In the genomic region with DNA sequence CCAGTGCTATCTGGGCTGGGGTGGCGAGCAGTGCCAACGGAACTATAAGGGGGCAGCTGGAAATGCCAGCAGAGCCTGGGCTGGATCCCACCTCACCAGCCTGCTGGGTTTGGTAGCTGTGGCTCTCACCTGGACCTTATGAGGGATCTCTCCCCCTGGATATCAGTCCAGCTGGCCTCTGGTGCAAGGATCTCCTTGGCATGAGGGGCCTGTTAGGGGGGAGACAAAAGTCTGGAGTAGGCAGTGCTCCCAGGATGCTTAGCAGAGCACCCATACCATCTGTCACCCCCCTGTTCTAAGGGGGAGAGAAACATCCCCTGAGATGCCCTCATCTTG, we compare ENCODE assay signal across 17 mouse cellular contexts. TPM values are rescaled to one million over a fixed set of nuclear protein-coding genes. Genes with fewer than 3 reads are reported as not detected.
DNase-seq lines count a peak whose midpoint lies in the region; ATAC-seq and TF ChIP-seq lines count a peak whose summit lies in the region.
"Had no signal": no experiment of that assay in that cellular context is flagged by ENCODE, and none has a peak within 500 bp of the region (broad histone marks: within the 10 kb centered on the region; RNA-seq: fewer than 3 reads in every experiment).

No protein-coding gene starts in this region.

- H3K79me2 ChIP-seq in heart, adult 2 months (replicated peaks; ENCODE audit: control insufficient read depth, insufficient read depth, low read length) = no peaks in the 10 kb centered on the region

- 97% methylated on average over 2 of the region's 2 CpGs for whole genome bisulfite sequencing in heart, adult 2 months
- WGBS in lung, postnatal 0 days = 86% methylated on average over 2 of the region's 2 CpGs
- WGBS in lung, adult 2 months = 93% methylated on average over 2 of the region's 2 CpGs
- WGBS in embryonic facial prominence, embryonic 13.5 days = 91% methylated on average over 2 of the region's 2 CpGs
- 83% methylated on average over 2 of the region's 2 CpGs for WGBS in liver, embryonic 14.5 days (ENCODE audit: insufficient replicate concordance)
- WGBS in kidney, embryonic 15.5 days = 94% methylated on average over 2 of the region's 2 CpGs

- H3K4me1 ChIP-seq in heart, adult 2 months (ENCODE audit: control insufficient read depth, insufficient read depth, low read length) = peaks cover 15% of the 10 kb centered on the region
- H3K4me1 ChIP-seq in lung, postnatal 0 days (ENCODE audit: insufficient read depth, low read depth, low read length) = peaks cover 12% of the 10 kb centered on the region; the same call in 1 of the 2 replicates
- peaks cover 18% of the 10 kb centered on the region for H3K4me1 ChIP-seq in lung, adult 2 months (ENCODE audit: control insufficient read depth, insufficient read depth, low read length)
- peaks cover 50% of the 10 kb centered on the region for H3K4me1 ChIP-seq in embryonic facial prominence, embryonic 13.5 days
- peaks cover 53 to 59% of the 10 kb centered on the region in 2 experiments for H3K4me1 ChIP-seq in liver, embryonic 14.5 days (replicated peaks; ENCODE audit: control insufficient read depth in 2 of 2, insufficient read depth in 2 of 2, low read length in 1 of 2)
- H3K4me1 ChIP-seq in kidney, embryonic 15.5 days = peaks cover 54% of the 10 kb centered on the region

- H3K9ac ChIP-seq in heart, adult 2 months (ENCODE audit: low read depth, low read length) = no peak overlapping the region
- H3K9ac ChIP-seq in lung, postnatal 0 days (replicated peaks; ENCODE audit: low read depth) = no peak overlapping the region
- H3K9ac ChIP-seq in embryonic facial prominence, embryonic 13.5 days = 0 out of 2 replicates have a peak overlapping the region, but pooled peaks have one; percentile 40
- H3K9ac ChIP-seq in liver, embryonic 14.5 days (replicated peaks) = no peak overlapping the region; the same call in 1 of the 2 replicates
- no peak overlapping the region for H3K9ac ChIP-seq in kidney, embryonic 15.5 days
- H3K9ac ChIP-seq: embryonic facial prominence, embryonic 12.5 days; lung, embryonic 14.5 days had no signal

- no peaks in the 10 kb centered on the region for H3K9me3 ChIP-seq in lung, postnatal 0 days (ENCODE audit: low read length)
- no peaks in the 10 kb centered on the region for H3K9me3 ChIP-seq in embryonic facial prominence, embryonic 13.5 days
- no peaks in the 10 kb centered on the region for H3K9me3 ChIP-seq in liver, embryonic 14.5 days (ENCODE audit: control insufficient read depth, low read length)
- H3K9me3 ChIP-seq in kidney, embryonic 15.5 days (replicated peaks) = no peaks in the 10 kb centered on the region
- H3K9me3 ChIP-seq: embryonic facial prominence, embryonic 12.5 days; heart, embryonic 10.5 days had no signal

- no peak for TF ChIP-seq POLR2A in heart, adult 2 months (IDR thresholded peaks at IDR 0.05; ENCODE audit: insufficient read depth, low read depth, low read length)
- no peak for TF ChIP-seq POLR2A in lung, adult 2 months (IDR thresholded peaks at IDR 0.05; ENCODE audit: borderline replicate concordance, extremely low read depth, low read depth, low read length)

- no peak overlapping the region for H3K4me3 ChIP-seq in heart, adult 2 months
- no peak overlapping the region for H3K4me3 ChIP-seq in lung, postnatal 0 days (ENCODE audit: low read depth, low read length)
- H3K4me3 ChIP-seq in lung, adult 2 months (replicated peaks; ENCODE audit: extremely low read depth, low read depth, low read length) = no peak overlapping the region
- 0 out of 2 replicates have a peak overlapping the region, but pooled peaks have one; percentile 4 for H3K4me3 ChIP-seq in embryonic facial prominence, embryonic 13.5 days
- no peak overlapping the region; a peak in 1 of 4 replicates for H3K4me3 ChIP-seq in liver, embryonic 14.5 days (ENCODE audit: insufficient read depth in 1 of 2, low read depth in 2 of 2, low read length in 2 of 2)
- no peak overlapping the region for H3K4me3 ChIP-seq in kidney, embryonic 15.5 days (replicated peaks)
- H3K4me3 ChIP-seq: embryonic facial prominence, embryonic 12.5 days had no signal

- intact Hi-C loops in heart, adult 2 months (cut with DNase I) = no loop called here

- peak overlapping the region; percentile 95 for H3K27ac ChIP-seq in heart, adult 2 months
- peak overlapping the region; percentile 66; the same call in 1 of the 2 replicates for H3K27ac ChIP-seq in lung, postnatal 0 days (ENCODE audit: low read length)
- no peak overlapping the region for H3K27ac ChIP-seq in embryonic facial prominence, embryonic 13.5 days
- H3K27ac ChIP-seq in liver, embryonic 14.5 days = peak overlapping the region; percentile 84
- H3K27ac ChIP-seq in kidney, embryonic 15.5 days = no peak overlapping the region
- H3K27ac ChIP-seq: embryonic facial prominence, embryonic 12.5 days; forebrain, embryonic 10.5 days; heart, embryonic 10.5 days had no signal

- no peak for TF ChIP-seq CTCF in heart, adult 2 months (IDR thresholded peaks at IDR 0.05)
- TF ChIP-seq CTCF in lung, postnatal 0 days (IDR thresholded peaks at IDR 0.05) = no peak
- TF ChIP-seq CTCF in lung, adult 2 months (IDR thresholded peaks at IDR 0.05; ENCODE audit: insufficient read depth, low read length) = no peak
- no peak for TF ChIP-seq CTCF in liver, embryonic 14.5 days (IDR thresholded peaks at IDR 0.05; ENCODE audit: low read depth)

- no peaks in the 10 kb centered on the region for H3K27me3 ChIP-seq in heart, adult 2 months (ENCODE audit: control insufficient read depth, insufficient read depth, low read length)
- no peaks in the 10 kb centered on the region for H3K27me3 ChIP-seq in lung, postnatal 0 days (replicated peaks; ENCODE audit: insufficient read depth, low read length)
- H3K27me3 ChIP-seq in embryonic facial prominence, embryonic 13.5 days = no peaks in the 10 kb centered on the region
- H3K27me3 ChIP-seq in liver, embryonic 14.5 days (ENCODE audit: control insufficient read depth, insufficient read depth, low read length) = no peaks in the 10 kb centered on the region
- H3K27me3 ChIP-seq in kidney, embryonic 15.5 days = no peaks in the 10 kb centered on the region
- H3K27me3 ChIP-seq: embryonic facial prominence, embryonic 12.5 days had no signal

- no peak overlapping the region for H3K4me2 ChIP-seq in lung, postnatal 0 days (replicated peaks; ENCODE audit: low read depth, low read length)
- no peak overlapping the region for H3K4me2 ChIP-seq in embryonic facial prominence, embryonic 13.5 days
- peak overlapping the region; percentile 85 for H3K4me2 ChIP-seq in liver, embryonic 14.5 days (ENCODE audit: low read depth)
- no peak overlapping the region for H3K4me2 ChIP-seq in kidney, embryonic 15.5 days

- DNase-seq in heart, adult 2 months = no peak
- no peak for DNase-seq in heart, adult 18-20 months
- no peak for DNase-seq in lung, postnatal 0 days (ENCODE audit: low spot score)
- DNase-seq in lung, adult 2 months = no peak
- no peak for DNase-seq in liver, embryonic 14.5 days (ENCODE audit: low read depth in 3 of 3, low spot score in 3 of 3)
- no peak for DNase-seq in cerebellum, postnatal 36 days
- DNase-seq: B cell, adult 2 months; cerebellum, adult 2 months; gastrocnemius, postnatal 14 days; heart, postnatal 4 days; left cerebral cortex, postnatal 4 days; lung, embryonic 14.5 days had no signal

- no peak for TF ChIP-seq EP300 in heart, adult 2 months (IDR thresholded peaks at IDR 0.05; ENCODE audit: insufficient read depth, low read depth, low read length)
- TF ChIP-seq EP300 in lung, postnatal 0 days (IDR thresholded peaks at IDR 0.05) = no peak
- TF ChIP-seq EP300 in liver, embryonic 14.5 days (IDR thresholded peaks at IDR 0.05; ENCODE audit: low read depth) = no peak

- no peaks in the 10 kb centered on the region for H3K36me3 ChIP-seq in heart, adult 2 months (ENCODE audit: control insufficient read depth, insufficient read depth, low read length)
- H3K36me3 ChIP-seq in lung, postnatal 0 days (ENCODE audit: insufficient read depth, low read length) = peaks cover 8% of the 10 kb centered on the region; the same call in 1 of the 2 replicates
- H3K36me3 ChIP-seq in embryonic facial prominence, embryonic 13.5 days = peaks cover 42% of the 10 kb centered on the region
- peaks cover 12% of the 10 kb centered on the region for H3K36me3 ChIP-seq in liver, embryonic 14.5 days (replicated peaks; ENCODE audit: control insufficient read depth, insufficient read depth, low read depth)
- peaks cover 46% of the 10 kb centered on the region for H3K36me3 ChIP-seq in kidney, embryonic 15.5 days

- ATAC-seq in lung, postnatal 0 days = no peak
- no peak for ATAC-seq in embryonic facial prominence, embryonic 13.5 days (ENCODE audit: insufficient number of reproducible peaks, insufficient read depth, low FRiP score, low TSS enrichment, low read depth)
- no peak for ATAC-seq in liver, embryonic 14.5 days (ENCODE audit: insufficient read depth)
- ATAC-seq in kidney, embryonic 15.5 days (replicated peaks; ENCODE audit: low FRiP score) = no peak

RNA-seq across cellular contexts. Expression of gene Hyal1, which starts 4.4 kb away (rescaled TPM):
- total RNA-seq in heart, adult 2 months (2021) = 1 to 10 TPM; 5.1 to 5.9 TPM
- 6.9 and 8.2 TPM in 2 replicates for polyA plus RNA-seq in heart, adult 2 months (2012; rRNA removed)
- total RNA-seq in heart, adult 18-20 months (2021) = 1 to 10 TPM; 3.4 to 5.1 TPM
- polyA plus RNA-seq in lung, postnatal 0 days (2015; fragmentation: Nextera tagmentation; extraction: Ambion mirVana) = 9.7 and 11.0 TPM in 2 replicates
- polyA plus RNA-seq in lung, adult 2 months (2012; rRNA removed) = 19.6 and 26.5 TPM in 2 replicates
- polyA plus RNA-seq in embryonic facial prominence, embryonic 13.5 days (2015; fragmentation: Nextera tagmentation; extraction: Ambion mirVana) = 13.8 and 15.0 TPM in 2 replicates
- 1.2 and 1.3 TPM in 2 replicates for polyA plus RNA-seq in liver, embryonic 14.5 days (2012; rRNA removed)
- polyA plus RNA-seq in liver, embryonic 14.5 days (2014; fragmentation: Nextera tagmentation; extraction: Ambion mirVana) = 1.2 and 1.4 TPM in 2 replicates
- polyA plus RNA-seq in kidney, embryonic 15.5 days (2015; fragmentation: Nextera tagmentation; extraction: Ambion mirVana) = 8.6 and 10.5 TPM in 2 replicates

RNA-seq across cellular contexts. Expression of gene Hyal2, which starts 4.5 kb away (rescaled TPM):
- 10 to 100 TPM; 40.8 to 43.6 TPM for total RNA-seq in heart, adult 2 months (2021)
- polyA plus RNA-seq in heart, adult 2 months (2012; rRNA removed) = 39.2 and 40.2 TPM in 2 replicates
- total RNA-seq in heart, adult 18-20 months (2021) = 10 to 100 TPM; 31.4 to 40.0 TPM
- 103 and 104 TPM in 2 replicates for polyA plus RNA-seq in lung, postnatal 0 days (2015; fragmentation: Nextera tagmentation; extraction: Ambion mirVana)
- 235 and 342 TPM in 2 replicates for polyA plus RNA-seq in lung, adult 2 months (2012; rRNA removed)
- 118 TPM in 2 replicates for polyA plus RNA-seq in embryonic facial prominence, embryonic 13.5 days (2015; fragmentation: Nextera tagmentation; extraction: Ambion mirVana)
- 19.9 and 26.2 TPM in 2 replicates for polyA plus RNA-seq in liver, embryonic 14.5 days (2012; rRNA removed)
- 47.0 and 51.3 TPM in 2 replicates for polyA plus RNA-seq in liver, embryonic 14.5 days (2014; fragmentation: Nextera tagmentation; extraction: Ambion mirVana)
- 111 and 117 TPM in 2 replicates for polyA plus RNA-seq in kidney, embryonic 15.5 days (2015; fragmentation: Nextera tagmentation; extraction: Ambion mirVana)

RNA-seq across cellular contexts. Expression of gene Naa80, which starts 6.4 kb away (rescaled TPM):
- total RNA-seq in heart, adult 2 months (2021) = 10 to 100 TPM; 14.9 to 17.4 TPM
- 30.0 and 45.4 TPM in 2 replicates for polyA plus RNA-seq in heart, adult 2 months (2012; rRNA removed)
- 10 to 100 TPM; 16.1 to 20.1 TPM for total RNA-seq in heart, adult 18-20 months (2021)
- 17.9 and 22.0 TPM in 2 replicates for polyA plus RNA-seq in lung, postnatal 0 days (2015; fragmentation: Nextera tagmentation; extraction: Ambion mirVana)
- 87.8 and 91.9 TPM in 2 replicates for polyA plus RNA-seq in lung, adult 2 months (2012; rRNA removed)
- 21.8 and 22.5 TPM in 2 replicates for polyA plus RNA-seq in embryonic facial prominence, embryonic 13.5 days (2015; fragmentation: Nextera tagmentation; extraction: Ambion mirVana)
- 11.4 and 16.9 TPM in 2 replicates for polyA plus RNA-seq in liver, embryonic 14.5 days (2012; rRNA removed)
- 8.9 and 11.8 TPM in 2 replicates for polyA plus RNA-seq in liver, embryonic 14.5 days (2014; fragmentation: Nextera tagmentation; extraction: Ambion mirVana)
- polyA plus RNA-seq in kidney, embryonic 15.5 days (2015; fragmentation: Nextera tagmentation; extraction: Ambion mirVana) = 16.0 and 19.3 TPM in 2 replicates

RNA-seq across cellular contexts. Expression of gene Hyal3, which starts 8.3 kb away (rescaled TPM):
- total RNA-seq in heart, adult 2 months (2021) = under 1 TPM; 0.29 to 0.34 TPM
- 0.26 and 0.31 TPM in 2 replicates for polyA plus RNA-seq in heart, adult 2 months (2012; rRNA removed)
- total RNA-seq in heart, adult 18-20 months (2021) = under 1 TPM; 0.28 to 0.37 TPM
- polyA plus RNA-seq in lung, postnatal 0 days (2015; fragmentation: Nextera tagmentation; extraction: Ambion mirVana) = 1.7 and 2.2 TPM in 2 replicates
- 1.7 and 1.8 TPM in 2 replicates for polyA plus RNA-seq in lung, adult 2 months (2012; rRNA removed)
- polyA plus RNA-seq in embryonic facial prominence, embryonic 13.5 days (2015; fragmentation: Nextera tagmentation; extraction: Ambion mirVana) = 1.6 and 2.8 TPM in 2 replicates
- 0.45 and 0.80 TPM in 2 replicates for polyA plus RNA-seq in liver, embryonic 14.5 days (2012; rRNA removed)
- polyA plus RNA-seq in liver, embryonic 14.5 days (2014; fragmentation: Nextera tagmentation; extraction: Ambion mirVana) = 0.69 and 0.87 TPM in 2 replicates
- 1.3 TPM in 2 replicates for polyA plus RNA-seq in kidney, embryonic 15.5 days (2015; fragmentation: Nextera tagmentation; extraction: Ambion mirVana)

RNA-seq across cellular contexts. Expression of gene Tusc2, which starts 9.2 kb away (rescaled TPM):
- total RNA-seq in heart, adult 2 months (2021) = 10 to 100 TPM; 31.7 to 39.1 TPM
- 45.8 and 60.4 TPM in 2 replicates for polyA plus RNA-seq in heart, adult 2 months (2012; rRNA removed)
- 10 to 100 TPM; 38.3 to 40.9 TPM for total RNA-seq in heart, adult 18-20 months (2021)
- 38.1 and 41.5 TPM in 2 replicates for polyA plus RNA-seq in lung, postnatal 0 days (2015; fragmentation: Nextera tagmentation; extraction: Ambion mirVana)
- polyA plus RNA-seq in lung, adult 2 months (2012; rRNA removed) = 46.0 and 46.7 TPM in 2 replicates
- polyA plus RNA-seq in embryonic facial prominence, embryonic 13.5 days (2015; fragmentation: Nextera tagmentation; extraction: Ambion mirVana) = 35.9 and 42.9 TPM in 2 replicates
- 20.3 and 22.6 TPM in 2 replicates for polyA plus RNA-seq in liver, embryonic 14.5 days (2012; rRNA removed)
- polyA plus RNA-seq in liver, embryonic 14.5 days (2014; fragmentation: Nextera tagmentation; extraction: Ambion mirVana) = 39.7 and 40.4 TPM in 2 replicates
- 46.5 and 46.8 TPM in 2 replicates for polyA plus RNA-seq in kidney, embryonic 15.5 days (2015; fragmentation: Nextera tagmentation; extraction: Ambion mirVana)

Comparison
In these comparisons a context has a peak if more than half of its experiments do, and no peak if none do; other contexts are left out.
1. H3K27ac ChIP-seq: peak in heart, adult 2 months (single experiment), lung, postnatal 0 days (single experiment) and liver, embryonic 14.5 days (single experiment); none in embryonic facial prominence, embryonic 13.5 days (single experiment) and kidney, embryonic 15.5 days (single experiment).